In genomic region chr14:54714121-54714520, GRCm38 (mm10) we compare ENCODE assay signal across 8 mouse cellular contexts. TPM values are rescaled to one million over a fixed set of nuclear protein-coding genes. Genes with fewer than 3 reads are reported as not detected.
DNase-seq lines count a peak whose midpoint lies in the region; ATAC-seq and TF ChIP-seq lines count a peak whose summit lies in the region.

No protein-coding gene starts in this region.

- peak overlapping the region; percentile 38 for H3K4me3 ChIP-seq in forebrain, embryonic 16.5 days (replicated peaks; ENCODE audit: low read length)
- peak overlapping the region; percentile 32 for H3K4me3 ChIP-seq in hindbrain, embryonic 12.5 days
- peak overlapping the region; percentile 46 for H3K4me3 ChIP-seq in lung, embryonic 16.5 days (ENCODE audit: low read length)

- H3K9ac ChIP-seq in forebrain, embryonic 16.5 days (replicated peaks; ENCODE audit: low read depth, low read length): peak overlapping the region; percentile 20
- peak overlapping the region; percentile 37 for H3K9ac ChIP-seq in hindbrain, embryonic 12.5 days
- no peak overlapping the region for H3K9ac ChIP-seq in lung, embryonic 16.5 days (ENCODE audit: low read length)

- CTCF ChIA-PET in Patski (lab: Charles Lee): interaction anchor here (0.7 to 1.6 kb wide), 13 partner anchors 8 to 284 kb away, joined by 3 to 13 read pairs (median 3); no protein-coding TSS in a partner anchor

- H3K9me3 ChIP-seq in forebrain, embryonic 16.5 days (ENCODE audit: control insufficient read depth, low read length): no peaks in the 10 kb centered on the region
- H3K9me3 ChIP-seq in hindbrain, embryonic 12.5 days (replicated peaks): no peaks in the 10 kb centered on the region
- H3K9me3 ChIP-seq in lung, embryonic 16.5 days (ENCODE audit: control insufficient read depth, low read length): no peaks in the 10 kb centered on the region

- WGBS in forebrain, embryonic 16.5 days: under 1% methylated on average over 13 of the region's 13 CpGs
- 1% methylated on average over 13 of the region's 13 CpGs for WGBS in hindbrain, embryonic 12.5 days
- WGBS in lung, embryonic 16.5 days: under 1% methylated on average over 13 of the region's 13 CpGs

- in situ Hi-C loops in Patski (cut with MboI; ENCODE audit: low pct_unique_long_range_greater_than_20kb): no loop called here

- peaks cover 7% of the 10 kb centered on the region for H3K4me1 ChIP-seq in forebrain, embryonic 16.5 days (replicated peaks; ENCODE audit: control insufficient read depth, insufficient read depth, low read length)
- H3K4me1 ChIP-seq in hindbrain, embryonic 12.5 days: peaks cover 8% of the 10 kb centered on the region
- H3K4me1 ChIP-seq in lung, embryonic 16.5 days (replicated peaks; ENCODE audit: control insufficient read depth, insufficient read depth, low read length): peaks cover 7% of the 10 kb centered on the region; the same call in 1 of the 2 replicates

- no peak overlapping the region for H3K27ac ChIP-seq in forebrain, embryonic 16.5 days (ENCODE audit: low read length)
- H3K27ac ChIP-seq in hindbrain, embryonic 12.5 days: no peak overlapping the region; the same call in 1 of the 2 replicates
- no peak overlapping the region for H3K27ac ChIP-seq in lung, embryonic 16.5 days (ENCODE audit: low read length)

- DNase-seq in Patski (ENCODE audit: low read depth, low spot score): peak; percentile 54
- peak; percentile 79 to 85 for DNase-seq in cerebellum, adult 18-20 months
- peak; percentile 76 for DNase-seq in layer of hippocampus, adult 9-11 months
- peak; percentile 45 for DNase-seq in ovary, postnatal 10 days (ENCODE audit: low spot score)
- DNase-seq in thymus, postnatal 14 days: peak; percentile 72

- H3K4me2 ChIP-seq in forebrain, embryonic 16.5 days (ENCODE audit: low read length): peak overlapping the region; percentile 58
- peak overlapping the region; percentile 70 for H3K4me2 ChIP-seq in hindbrain, embryonic 12.5 days (replicated peaks)
- H3K4me2 ChIP-seq in lung, embryonic 16.5 days (ENCODE audit: low read depth, low read length): peak overlapping the region; percentile 81

- POLR2A ChIA-PET in Patski (lab: Charles Lee): no interaction called here

- TF ChIP-seq CTCF in Patski (IDR thresholded peaks at IDR 0.05): no peak

- ATAC-seq in Patski: peak; percentile 76
- peak; percentile 48 for ATAC-seq in forebrain, embryonic 16.5 days
- peak; percentile 53 for ATAC-seq in hindbrain, embryonic 12.5 days (ENCODE audit: low FRiP score)
- peak; percentile 56; the same call in 1 of the 2 replicates for ATAC-seq in lung, embryonic 16.5 days (ENCODE audit: low read depth)

- H3K27me3 ChIP-seq in Patski: peaks cover 5% of the 10 kb centered on the region
- H3K27me3 ChIP-seq in forebrain, embryonic 16.5 days (replicated peaks; ENCODE audit: control insufficient read depth, insufficient read depth, low read length): no peaks in the 10 kb centered on the region
- no peaks in the 10 kb centered on the region for H3K27me3 ChIP-seq in hindbrain, embryonic 12.5 days
- H3K27me3 ChIP-seq in lung, embryonic 16.5 days (ENCODE audit: control insufficient read depth, insufficient read depth, low read depth, low read length): no peaks in the 10 kb centered on the region

- H3K36me3 ChIP-seq in forebrain, embryonic 16.5 days (ENCODE audit: control insufficient read depth, insufficient read depth): no peaks in the 10 kb centered on the region
- H3K36me3 ChIP-seq in hindbrain, embryonic 12.5 days: no peaks in the 10 kb centered on the region
- H3K36me3 ChIP-seq in lung, embryonic 16.5 days (ENCODE audit: control insufficient read depth, insufficient read depth, low read length): no peaks in the 10 kb centered on the region

RNA-seq across cellular contexts. Expression of gene Cebpe, which starts 2.1 kb away (rescaled TPM):
- not detected for polyA plus RNA-seq in Patski (2021)
- not detected in 2 replicates for polyA plus RNA-seq in forebrain, embryonic 16.5 days (2015; fragmentation: Nextera tagmentation; extraction: Ambion mirVana)
- polyA plus RNA-seq in hindbrain, embryonic 12.5 days (2016; fragmentation: Nextera tagmentation; extraction: Ambion mirVana): 0.31 TPM in 1 of 2 replicates, not detected in the other
- polyA plus RNA-seq in lung, embryonic 16.5 days (2015; fragmentation: Nextera tagmentation; extraction: Ambion mirVana): 0.28 TPM in 1 of 2 replicates, not detected in the other

RNA-seq across cellular contexts. Expression of gene Gm29776, which starts 15.5 kb away (rescaled TPM):
- polyA plus RNA-seq in Patski (2021): 0.03 TPM
- 0.14 and 0.16 TPM in 2 replicates for polyA plus RNA-seq in forebrain, embryonic 16.5 days (2015; fragmentation: Nextera tagmentation; extraction: Ambion mirVana)
- polyA plus RNA-seq in hindbrain, embryonic 12.5 days (2016; fragmentation: Nextera tagmentation; extraction: Ambion mirVana): 0.16 and 0.21 TPM in 2 replicates
- 0.11 and 0.19 TPM in 2 replicates for polyA plus RNA-seq in lung, embryonic 16.5 days (2015; fragmentation: Nextera tagmentation; extraction: Ambion mirVana)

RNA-seq across cellular contexts. Expression of gene Acin1, which starts 27.4 kb away (rescaled TPM):
- 215 TPM for polyA plus RNA-seq in Patski (2021)
- 141 and 150 TPM in 2 replicates for polyA plus RNA-seq in forebrain, embryonic 16.5 days (2015; fragmentation: Nextera tagmentation; extraction: Ambion mirVana)
- polyA plus RNA-seq in hindbrain, embryonic 12.5 days (2016; fragmentation: Nextera tagmentation; extraction: Ambion mirVana): 158 and 168 TPM in 2 replicates
- 106 and 116 TPM in 2 replicates for polyA plus RNA-seq in lung, embryonic 16.5 days (2015; fragmentation: Nextera tagmentation; extraction: Ambion mirVana)

RNA-seq across cellular contexts. Expression of gene 1700123O20Rik, which starts 28.1 kb away (rescaled TPM):
- polyA plus RNA-seq in Patski (2021): 69.8 TPM
- 72.8 and 76.3 TPM in 2 replicates for polyA plus RNA-seq in forebrain, embryonic 16.5 days (2015; fragmentation: Nextera tagmentation; extraction: Ambion mirVana)
- 83.3 and 86.4 TPM in 2 replicates for polyA plus RNA-seq in hindbrain, embryonic 12.5 days (2016; fragmentation: Nextera tagmentation; extraction: Ambion mirVana)
- 73.4 and 78.9 TPM in 2 replicates for polyA plus RNA-seq in lung, embryonic 16.5 days (2015; fragmentation: Nextera tagmentation; extraction: Ambion mirVana)
